Mouse (Mus musculus) layer of hippocampus, adult 8-10 months (tissue): Measurements from ENCODE around the gene Magix. TPM values are rescaled to one million over a fixed set of nuclear protein-coding genes. Genes with fewer than 3 reads are reported as not detected.
"Not testable (repeated sequence)": the region's sequence is repeated elsewhere in the genome, so short reads cannot be mapped to it uniquely, and the experiment has no call there.

ENCODE experiments used
- DNase-seq, 2 experiments: peaks; one replicate each; pipeline ENCODE4 v3.0.0; 2022; ENCODE audit warnings: low spot score in 2 of 2
- total RNA-seq, 4 experiments: library from RNA; stranded (reverse); gene quantifications; 2 replicates each; pipeline ENCODE4 v1.2.4; 2022

Gene Magix
- under 1 TPM; 0.23 to 0.36 (median 0.30) TPM for total RNA-seq

DNA sequence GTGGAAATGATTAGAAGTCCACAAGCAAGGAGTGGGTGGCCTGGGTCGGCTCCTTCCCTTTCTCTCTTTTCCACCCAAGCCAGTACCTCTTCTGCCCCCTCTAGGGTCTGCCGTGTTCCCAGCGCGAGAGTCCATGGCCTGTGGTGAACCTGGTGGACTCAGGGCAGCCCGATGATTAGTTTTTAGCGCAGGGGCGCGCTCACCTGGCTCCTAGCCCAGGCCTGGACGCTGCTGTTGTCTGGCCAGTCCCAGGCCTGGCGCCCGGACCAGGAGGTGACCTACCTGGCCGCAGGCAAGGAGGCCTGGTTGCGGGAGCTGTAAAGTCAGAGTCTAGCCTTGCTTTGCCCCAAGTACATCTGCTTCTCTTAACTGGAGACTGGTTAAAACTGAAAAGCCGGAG, at the start of gene Magix:
Magix (minus strand) TSS at position 388 of the 400 bp plus-strand sequence.
- DNase-seq = no peak

DNA sequence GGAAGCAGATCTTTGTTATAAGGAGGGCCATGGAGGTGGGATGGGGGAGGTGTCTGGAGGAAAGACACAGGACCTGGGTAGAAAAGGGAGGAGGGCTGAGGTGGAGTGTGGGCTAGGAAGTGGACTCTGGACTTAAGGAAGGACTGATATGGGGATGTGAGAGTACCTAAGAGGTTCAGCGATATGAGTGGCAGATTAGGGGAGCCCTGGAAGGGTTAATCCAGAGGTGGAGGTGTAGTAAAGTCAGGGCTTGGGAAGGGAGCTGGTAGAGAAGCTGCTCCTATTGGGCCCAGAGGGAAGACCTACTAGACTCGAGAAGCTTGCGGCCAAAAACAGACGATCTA, 47.8 kb upstream of the Magix start:
- no peak for DNase-seq

GRCm38 (mm10) chrX:7728215-7728921, 47.3 kb upstream of the Magix start, which contains the start of gene Praf2:
TSS of gene Praf2 (plus strand) at chrX:7728439.
- DNase-seq = peak; percentile 75 to 83

DNA sequence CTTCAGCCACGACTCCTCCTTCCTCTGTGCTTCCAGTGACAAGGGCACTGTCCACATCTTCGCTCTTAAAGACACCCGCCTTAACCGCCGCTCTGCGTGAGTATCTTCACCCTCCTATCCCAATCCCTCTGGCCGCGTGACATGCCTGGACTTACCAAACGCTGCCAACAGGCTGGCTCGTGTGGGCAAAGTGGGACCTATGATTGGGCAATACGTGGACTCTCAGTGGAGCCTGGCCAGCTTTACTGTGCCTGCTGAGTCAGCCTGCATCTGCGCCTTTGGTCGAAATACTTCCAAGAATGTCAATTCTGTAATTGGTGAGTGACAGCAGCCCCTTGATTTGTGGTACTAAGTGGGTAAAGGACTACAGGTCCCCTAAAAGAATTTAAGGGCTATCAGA, 46.1 kb upstream of the Magix start:
- no peak for DNase-seq

DNA sequence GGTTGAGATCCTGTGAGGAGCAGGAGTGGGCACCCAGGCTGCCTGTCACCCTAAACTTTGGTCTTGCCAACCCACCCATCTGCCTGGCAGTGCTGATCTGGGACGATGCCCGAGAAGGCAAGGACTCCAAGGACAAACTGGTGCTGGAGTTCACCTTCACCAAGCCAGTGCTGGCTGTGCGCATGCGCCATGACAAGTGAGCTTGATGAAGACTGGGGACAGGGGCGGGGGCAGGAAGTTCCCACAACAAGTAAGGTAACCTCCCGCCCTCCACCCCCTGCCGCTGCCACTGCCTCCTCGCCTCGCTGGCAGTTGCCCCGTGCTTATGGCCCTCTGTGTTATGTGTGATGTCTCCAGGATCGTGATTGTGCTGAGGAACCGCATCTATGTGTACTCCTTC, 44.8 kb upstream of the Magix start:
- DNase-seq = no peak

DNA sequence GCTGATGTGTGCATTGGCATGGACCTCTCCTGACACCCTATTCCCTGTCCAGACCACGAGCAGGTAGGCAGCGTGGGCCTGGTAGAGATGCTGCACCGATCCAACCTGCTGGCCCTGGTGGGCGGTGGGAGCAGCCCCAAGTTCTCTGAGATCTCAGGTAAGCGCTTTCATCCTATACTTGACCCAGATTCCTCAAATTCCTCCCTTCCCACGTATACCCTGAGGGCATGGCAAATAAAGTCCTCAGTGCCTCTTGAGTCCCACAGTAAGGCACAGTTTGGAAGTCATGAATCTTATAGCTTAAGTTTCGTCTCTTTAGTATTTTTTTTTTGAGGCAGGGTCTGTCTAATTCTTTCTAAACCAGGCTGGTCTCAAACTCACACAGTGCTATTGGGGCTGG, 43.1 kb upstream of the Magix start:
- no peak for DNase-seq

DNA sequence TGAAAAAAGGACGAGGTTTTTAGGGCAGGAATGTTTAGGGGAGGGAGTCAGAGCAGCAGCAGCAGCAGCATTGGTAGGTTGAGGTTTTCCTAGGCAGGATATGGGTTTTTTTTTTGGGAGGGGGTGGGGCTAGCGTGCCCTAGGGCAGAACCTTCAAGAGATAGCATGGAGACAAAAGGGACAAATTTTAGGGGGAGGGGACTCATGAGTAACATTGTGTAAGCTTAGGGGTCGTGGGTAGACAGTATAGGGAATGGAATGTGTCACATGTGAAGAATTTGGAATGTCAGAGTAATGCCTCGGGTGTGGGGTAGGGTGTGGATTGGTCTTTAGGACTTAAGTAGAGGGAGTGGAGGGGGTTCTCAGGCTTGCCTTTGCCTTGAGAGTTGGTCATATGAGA, 41.6 kb upstream of the Magix start:
- no peak for DNase-seq

DNA sequence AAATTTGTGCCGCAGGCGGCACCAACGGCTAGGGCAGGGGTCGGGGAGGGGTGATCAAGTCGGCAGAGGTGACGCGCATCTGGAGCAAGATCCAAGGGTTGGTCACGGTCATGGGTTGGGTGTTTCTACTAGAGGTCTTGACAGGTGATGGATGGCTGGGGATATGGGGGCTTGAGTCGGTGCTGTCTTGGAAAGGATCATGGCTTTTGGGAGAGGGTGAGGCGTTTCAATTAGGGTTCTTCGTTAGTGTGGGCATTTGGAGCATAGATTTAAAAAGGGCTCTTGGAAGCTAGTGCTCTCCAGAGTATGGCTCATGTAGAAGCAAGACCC, 41.2 kb upstream of the Magix start:
- DNase-seq = no peak

DNA sequence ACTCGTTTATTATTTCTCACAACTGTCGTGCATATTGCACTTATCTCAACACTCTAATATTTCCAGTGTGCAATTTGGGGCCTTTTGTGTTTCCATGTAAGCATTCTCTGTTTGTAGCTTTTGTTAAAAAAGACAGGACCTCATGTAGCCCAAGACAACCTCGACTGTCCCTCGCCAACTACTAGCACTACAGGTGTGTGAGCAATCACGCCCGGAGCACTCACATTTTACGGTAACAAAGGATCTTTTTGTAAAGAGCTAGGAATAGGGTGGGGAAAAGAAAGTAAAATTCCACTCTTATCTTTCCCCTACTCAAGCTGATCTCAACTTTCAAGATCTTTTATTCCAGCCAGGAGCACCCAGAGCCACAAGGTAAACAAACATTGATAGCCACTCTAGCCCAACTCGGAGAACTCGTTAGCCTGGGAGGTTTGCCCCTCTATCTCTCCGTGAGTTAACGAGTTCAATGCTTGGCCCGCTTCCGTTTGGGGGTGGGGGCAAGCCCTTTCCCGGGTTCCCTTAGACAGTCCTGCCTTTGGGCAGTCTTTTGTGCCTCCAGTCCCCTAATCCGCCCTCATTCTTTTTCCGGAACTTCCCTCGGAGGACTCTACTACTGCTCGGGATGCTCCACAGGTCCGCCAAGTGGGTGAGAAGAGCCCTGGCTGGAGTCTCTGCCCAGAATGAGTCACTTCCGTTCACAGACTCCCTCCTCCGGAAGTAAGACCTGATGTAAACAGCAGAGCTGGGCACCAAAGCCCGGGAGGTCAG, 40.6 kb upstream of the Magix start, which contains the start of gene Gm45208:
Gm45208 (plus strand) TSS at position 732 of the 768 bp plus-strand sequence.
- peak; percentile 46 to 66 for DNase-seq

GRCm38 (mm10) chrX:7716058-7716457, 35.0 kb upstream of the Magix start:
- DNase-seq = not testable (repeated sequence)

- DNase-seq = peak; percentile 94 to 96
Measured at GRCm38 (mm10) chrX:7714135-7714899, 33.3 kb upstream of the Magix start, which contains the start of gene Wdr45. TSS of gene Wdr45 (plus strand) at chrX:7714333.

DNA sequence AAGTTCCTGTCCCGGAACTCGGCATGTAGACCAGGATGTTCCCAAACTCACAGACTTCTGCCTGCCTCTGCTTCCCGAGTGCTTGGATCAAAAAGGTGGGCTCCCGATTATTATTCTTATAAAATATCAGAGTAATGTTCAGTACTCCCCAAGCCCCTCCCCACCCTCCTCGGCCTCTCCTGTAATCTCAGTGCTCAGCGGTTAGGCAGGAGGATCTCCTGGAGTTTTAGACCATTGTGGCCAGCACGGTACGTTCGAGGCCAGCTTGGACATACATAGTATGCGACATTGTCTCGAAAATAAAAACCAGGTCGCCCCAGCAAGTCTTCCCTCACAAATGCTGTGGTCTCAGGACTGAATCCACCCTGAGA, 32.7 kb upstream of the Magix start:
- not testable (repeated sequence) for DNase-seq

GRCm38 (mm10) chrX:7696954-7697381, 15.9 kb upstream of the Magix start, which contains the start of gene Gpkow:
TSS of gene Gpkow (plus strand) at chrX:7697131.
- peak; percentile 77 to 85 for DNase-seq

- DNase-seq = no peak
Measured at GRCm38 (mm10) chrX:7696520-7696919, 15.5 kb upstream of the Magix start.

- DNase-seq = no peak
Measured at GRCm38 (mm10) chrX:7692862-7693261, 11.8 kb upstream of the Magix start.

- no peak for DNase-seq
Measured at GRCm38 (mm10) chrX:7690486-7690885, 9.4 kb upstream of the Magix start.

GRCm38 (mm10) chrX:7688321-7688720, 7.3 kb upstream of the Magix start:
- no peak for DNase-seq

- DNase-seq = no peak
Measured at GRCm38 (mm10) chrX:7680057-7680412, 1.0 kb downstream of the Magix start.

- DNase-seq = peak; percentile 56 to 84
Measured at GRCm38 (mm10) chrX:7679405-7680056, 1.5 kb downstream of the Magix start.

DNA sequence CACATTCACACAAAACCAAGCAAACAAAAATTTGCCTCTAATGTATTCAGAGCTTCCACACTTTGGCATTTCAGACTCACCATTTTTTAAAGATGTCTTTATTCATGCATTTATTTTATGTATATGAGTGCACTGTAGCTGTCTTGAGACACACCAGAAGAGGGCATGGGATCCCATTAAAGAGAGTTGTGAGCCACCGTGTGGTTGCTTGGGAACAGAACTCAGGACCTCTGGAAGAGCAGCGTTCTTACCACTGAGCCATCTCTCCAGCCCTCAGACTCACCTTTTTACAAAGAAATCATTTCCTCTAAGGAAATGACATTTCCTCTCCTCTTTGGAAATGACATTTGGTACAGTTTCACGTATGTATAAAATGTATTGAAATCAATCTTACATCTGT, 2.1 kb downstream of the Magix start:
- DNase-seq = no peak

GRCm38 (mm10) chrX:7675001-7675380, 6.1 kb downstream of the Magix start:
- DNase-seq = no peak
